Mouse (Mus musculus): Measurements from ENCODE around the gene Dnaja3. TPM values are rescaled to one million over a fixed set of nuclear protein-coding genes. Genes with fewer than 3 reads are reported as not detected.
"Not testable (repeated sequence)": the region's sequence is repeated elsewhere in the genome, so short reads cannot be mapped to it uniquely, and the experiment has no call there.

Gene Dnaja3
- polyA plus RNA-seq, 1 experiment from 2014 or later = 79.6 TPM

- no peaks in the 10 kb centered on the region for H3K27me3 ChIP-seq
- H3K4me3 ChIP-seq = peak overlapping the region; percentile 73
- peak overlapping the region; percentile 54; the same call in 1 of the 2 replicates for H3K27ac ChIP-seq
- H3K9ac ChIP-seq = no peak overlapping the region
- H3K4me2 ChIP-seq = peak overlapping the region; percentile 72
- WGBS = 31% methylated on average over 1 of the region's 1 CpGs
- H3K9me3 ChIP-seq (replicated peaks) = no peaks in the 10 kb centered on the region
- ATAC-seq (replicated peaks; ENCODE audit: insufficient number of reproducible peaks, insufficient read depth, low FRiP score, low read depth) = no peak
- H3K4me1 ChIP-seq (replicated peaks) = peaks cover 20% of the 10 kb centered on the region
- H3K36me3 ChIP-seq = no peaks in the 10 kb centered on the region
These were observed 88.2 kb downstream of the Dnaja3 start for GRCm38 (mm10) chr16:4727963-4728362.

GRCm38 (mm10) chr16:4730776-4731358, 91.1 kb downstream of the Dnaja3 start:
- Histone ChIP-seq H3K4me1 (replicated peaks) (peaks cover 20% of the 10 kb centered on the region), H3K36me3 (no peaks in the 10 kb centered on the region; the same call in 1 of the 2 replicates), H3K4me3 (no peak overlapping the region), H3K9me3 (replicated peaks) (no peaks in the 10 kb centered on the region), H3K27me3 (no peaks in the 10 kb centered on the region), H3K4me2 (no peak overlapping the region), H3K27ac (no peak overlapping the region), H3K9ac (no peak overlapping the region)
- 67% methylated on average over 3 of the region's 3 CpGs for WGBS
- ATAC-seq (replicated peaks; ENCODE audit: insufficient number of reproducible peaks, insufficient read depth, low FRiP score, low read depth) = no peak

- Histone ChIP-seq H3K4me3 (no peak overlapping the region), H3K36me3 (no peaks in the 10 kb centered on the region; the same call in 1 of the 2 replicates)
- 83% methylated on average over 2 of the region's 2 CpGs for WGBS
These were observed 96.5 kb downstream of the Dnaja3 start for GRCm38 (mm10) chr16:4736262-4736661.

DNA sequence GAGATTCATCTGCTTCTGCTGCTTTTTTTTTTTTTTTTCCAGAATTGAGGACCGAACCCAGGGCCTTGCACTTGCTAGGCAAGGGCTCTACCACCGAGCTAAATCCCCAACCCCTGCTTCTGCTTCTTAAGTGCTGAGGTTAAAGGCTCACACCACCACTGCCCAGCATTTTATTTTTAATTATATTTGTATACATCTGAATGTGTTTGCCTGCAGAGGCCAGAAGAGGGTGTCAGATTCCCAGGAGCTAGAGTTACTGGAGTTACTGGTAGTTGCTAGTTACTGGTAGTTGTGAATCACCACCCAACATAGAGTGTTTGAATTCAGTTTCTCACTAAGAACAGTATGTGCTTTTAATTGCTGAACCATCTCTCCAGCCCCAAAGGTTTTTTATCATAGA, 100.2 kb downstream of the Dnaja3 start:
- H3K4me2 ChIP-seq = no peak overlapping the region
- no peak overlapping the region for H3K4me3 ChIP-seq
- no peak overlapping the region for H3K9ac ChIP-seq
- ATAC-seq (replicated peaks; ENCODE audit: insufficient number of reproducible peaks, insufficient read depth, low FRiP score, low read depth) = no peak
- no peaks in the 10 kb centered on the region for H3K27me3 ChIP-seq
- H3K9me3 ChIP-seq (replicated peaks) = no peaks in the 10 kb centered on the region
- H3K4me1 ChIP-seq (replicated peaks) = no peaks in the 10 kb centered on the region
- WGBS = 82% methylated on average over 2 of the region's 2 CpGs
- H3K36me3 ChIP-seq = no peaks in the 10 kb centered on the region; the same call in 1 of the 2 replicates
- H3K27ac ChIP-seq = no peak overlapping the region

More at GRCm38 (mm10) chr16:4736262-4736661, 96.5 kb downstream of the Dnaja3 start:
- Histone ChIP-seq H3K9me3 (replicated peaks) (no peaks in the 10 kb centered on the region), H3K9ac (no peak overlapping the region), H3K4me1 (replicated peaks) (no peaks in the 10 kb centered on the region), H3K27me3 (no peaks in the 10 kb centered on the region), H3K27ac (no peak overlapping the region), H3K4me2 (no peak overlapping the region)
- ATAC-seq (replicated peaks; ENCODE audit: insufficient number of reproducible peaks, insufficient read depth, low FRiP score, low read depth) = no peak

DNA sequence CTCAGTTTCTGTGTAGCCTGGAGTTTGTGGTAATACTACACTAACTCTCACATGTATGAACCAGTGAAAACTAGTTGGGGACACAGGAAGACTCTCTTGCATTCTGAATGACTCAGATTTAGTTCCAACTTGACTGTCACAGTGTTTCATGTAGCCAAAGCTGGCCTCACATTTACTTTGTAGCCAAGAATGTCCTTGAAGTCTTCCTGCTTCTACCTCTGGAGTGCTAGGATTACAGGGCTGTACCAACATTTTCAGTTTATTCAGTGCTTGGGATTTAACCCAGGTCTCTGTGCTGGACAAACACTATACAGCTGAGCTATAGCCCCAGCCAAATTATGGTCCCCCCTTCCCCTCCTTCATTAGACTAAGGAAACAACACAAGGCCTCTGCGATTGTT, 102.4 kb downstream of the Dnaja3 start:
- Histone ChIP-seq H3K4me3 (no peak overlapping the region), H3K27ac (no peak overlapping the region), H3K9me3 (replicated peaks) (no peaks in the 10 kb centered on the region), H3K36me3 (no peaks in the 10 kb centered on the region; the same call in 1 of the 2 replicates), H3K4me2 (no peak overlapping the region), H3K4me1 (replicated peaks) (no peaks in the 10 kb centered on the region), H3K27me3 (no peaks in the 10 kb centered on the region), H3K9ac (no peak overlapping the region)
- WGBS = 100% methylated on average over 1 of the region's 1 CpGs
- no peak for ATAC-seq (replicated peaks; ENCODE audit: insufficient number of reproducible peaks, insufficient read depth, low FRiP score, low read depth)

DNA sequence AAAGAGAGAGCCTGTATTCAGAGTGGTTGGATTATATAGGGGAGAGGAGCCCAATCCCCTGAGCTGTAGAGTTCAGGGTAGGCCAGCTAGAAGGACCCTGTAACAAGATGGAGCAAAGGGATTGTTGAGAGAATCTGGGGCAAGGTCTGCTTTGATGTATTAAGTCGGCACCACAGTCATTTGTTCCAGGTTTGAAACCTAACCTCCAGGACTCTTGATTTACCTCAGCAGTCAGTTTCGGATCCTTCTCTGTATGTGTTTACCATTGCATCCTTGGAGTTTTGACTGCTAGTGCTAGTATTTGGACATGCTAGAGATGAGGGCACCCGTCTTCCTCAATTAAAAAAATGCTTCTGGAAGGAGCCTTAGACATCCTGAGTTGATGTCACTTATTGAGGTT, 112.4 kb downstream of the Dnaja3 start:
- Histone ChIP-seq H3K9ac (no peak overlapping the region), H3K36me3 (peaks cover 5% of the 10 kb centered on the region; the same call in 1 of the 2 replicates), H3K9me3 (replicated peaks) (no peaks in the 10 kb centered on the region), H3K27ac (no peak overlapping the region), H3K4me1 (replicated peaks) (peaks cover 18% of the 10 kb centered on the region), H3K4me3 (no peak overlapping the region), H3K4me2 (no peak overlapping the region), H3K27me3 (no peaks in the 10 kb centered on the region)
- 87% methylated on average over 3 of the region's 3 CpGs for WGBS
- no peak for ATAC-seq (replicated peaks; ENCODE audit: insufficient number of reproducible peaks, insufficient read depth, low FRiP score, low read depth)

DNA sequence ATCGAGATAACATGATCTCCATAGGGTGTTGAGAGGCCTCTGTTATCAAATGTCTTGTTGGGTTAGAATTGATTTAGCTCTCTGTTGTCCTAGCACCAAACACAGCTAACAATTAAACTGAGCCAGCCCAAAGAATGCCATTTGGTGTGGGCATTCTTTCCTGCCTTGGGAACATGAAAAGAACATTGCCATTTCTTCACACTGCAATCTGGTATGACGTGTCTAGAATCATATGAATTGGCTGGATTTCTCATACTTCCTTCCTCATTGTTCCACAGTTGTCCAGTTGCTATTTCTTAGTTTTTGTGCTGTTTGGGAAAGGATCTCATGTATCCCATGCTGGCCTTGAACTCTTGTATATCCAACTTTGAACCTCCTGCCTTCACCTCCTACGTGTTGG, 114.3 kb downstream of the Dnaja3 start:
- Histone ChIP-seq H3K9me3 (replicated peaks) (no peaks in the 10 kb centered on the region), H3K9ac (no peak overlapping the region), H3K27ac (no peak overlapping the region), H3K4me2 (no peak overlapping the region), H3K36me3 (peaks cover 5% of the 10 kb centered on the region; the same call in 1 of the 2 replicates), H3K4me3 (no peak overlapping the region), H3K27me3 (no peaks in the 10 kb centered on the region), H3K4me1 (replicated peaks) (peaks cover 26% of the 10 kb centered on the region)
- 83% methylated on average over 3 of the region's 3 CpGs for WGBS
- no peak for ATAC-seq (replicated peaks; ENCODE audit: insufficient number of reproducible peaks, insufficient read depth, low FRiP score, low read depth)

- H3K27me3 ChIP-seq; H3K9ac ChIP-seq; H3K36me3 ChIP-seq; H3K9me3 ChIP-seq (replicated peaks): not testable (repeated sequence)
- ATAC-seq (replicated peaks; ENCODE audit: insufficient number of reproducible peaks, insufficient read depth, low FRiP score, low read depth) = peak; percentile 81
- Histone ChIP-seq H3K4me2 (peak overlapping the region; percentile 48), H3K4me1 (replicated peaks) (peaks cover 36% of the 10 kb centered on the region), H3K4me3 (peak overlapping the region; percentile 53), H3K27ac (peak overlapping the region; percentile 76)
- WGBS = 2% methylated on average over 36 of the region's 42 CpGs
These were observed 117.0 kb downstream of the Dnaja3 start for GRCm38 (mm10) chr16:4756660-4757335.

Other genes starting within 250 kb of the Dnaja3 start
- 1.1 and 1.5 TPM in 2 replicates for gene Adcy9, start 219.5 kb upstream of the Dnaja3 start, polyA plus RNA-seq (2015; fragmentation: Nextera tagmentation; extraction: Ambion mirVana)
- gene Srl, start 98.2 kb upstream of the Dnaja3 start, polyA plus RNA-seq (2015; fragmentation: Nextera tagmentation; extraction: Ambion mirVana) = 227 and 253 TPM in 2 replicates
- 5.6 and 7.1 TPM in 2 replicates for gene Tfap4, start 80.1 kb upstream of the Dnaja3 start, polyA plus RNA-seq (2015; fragmentation: Nextera tagmentation; extraction: Ambion mirVana)
- gene Glis2, start 45.3 kb upstream of the Dnaja3 start, polyA plus RNA-seq (2015; fragmentation: Nextera tagmentation; extraction: Ambion mirVana) = 17.7 and 17.9 TPM in 2 replicates
- gene Pam16, start 15.0 kb upstream of the Dnaja3 start, polyA plus RNA-seq (2015; fragmentation: Nextera tagmentation; extraction: Ambion mirVana) = 118 and 125 TPM in 2 replicates
- gene Vasn, start within 50 bp of the Dnaja3 start, polyA plus RNA-seq (2015; fragmentation: Nextera tagmentation; extraction: Ambion mirVana) = 14.7 and 20.7 TPM in 2 replicates
- 11.2 and 15.8 TPM in 2 replicates for gene Coro7, start 39.8 kb downstream of the Dnaja3 start, polyA plus RNA-seq (2015; fragmentation: Nextera tagmentation; extraction: Ambion mirVana)
- 25.2 and 34.3 TPM in 2 replicates for gene Nmral1, start 79.4 kb downstream of the Dnaja3 start, polyA plus RNA-seq (2015; fragmentation: Nextera tagmentation; extraction: Ambion mirVana)
- gene Hmox2, start 86.4 kb downstream of the Dnaja3 start, polyA plus RNA-seq (2015; fragmentation: Nextera tagmentation; extraction: Ambion mirVana) = 81.0 and 91.2 TPM in 2 replicates
- gene Cdip1, start 150.3 kb downstream of the Dnaja3 start, polyA plus RNA-seq (2015; fragmentation: Nextera tagmentation; extraction: Ambion mirVana) = 114 and 122 TPM in 2 replicates
- 0.26 and 0.28 TPM in 2 replicates for gene 4930562C15Rik, start 195.4 kb downstream of the Dnaja3 start, polyA plus RNA-seq (2015; fragmentation: Nextera tagmentation; extraction: Ambion mirVana)
- 24.7 and 29.7 TPM in 2 replicates for gene Ubald1, start 240.3 kb downstream of the Dnaja3 start, polyA plus RNA-seq (2015; fragmentation: Nextera tagmentation; extraction: Ambion mirVana)
- 101 and 112 TPM in 2 replicates for gene Mgrn1, start 246.3 kb downstream of the Dnaja3 start, polyA plus RNA-seq (2015; fragmentation: Nextera tagmentation; extraction: Ambion mirVana)